Mouse (Mus musculus) B cell, adult 62 days (primary cell): ENCODE data around the gene 1810037I17Rik. TPM values are rescaled to one million over a fixed set of nuclear protein-coding genes. Genes with fewer than 3 reads are reported as not detected.

Experiments used
- total RNA-seq: library from RNA; stranded (reverse); gene quantifications from 4 replicates; pipeline ENCODE4 v1.2.4, GENCODE M21; 2023

The 1810037I17Rik gene
- 24.5 to 26.4 TPM (median 26.0 TPM) in 4 replicates for total RNA-seq

DNA sequence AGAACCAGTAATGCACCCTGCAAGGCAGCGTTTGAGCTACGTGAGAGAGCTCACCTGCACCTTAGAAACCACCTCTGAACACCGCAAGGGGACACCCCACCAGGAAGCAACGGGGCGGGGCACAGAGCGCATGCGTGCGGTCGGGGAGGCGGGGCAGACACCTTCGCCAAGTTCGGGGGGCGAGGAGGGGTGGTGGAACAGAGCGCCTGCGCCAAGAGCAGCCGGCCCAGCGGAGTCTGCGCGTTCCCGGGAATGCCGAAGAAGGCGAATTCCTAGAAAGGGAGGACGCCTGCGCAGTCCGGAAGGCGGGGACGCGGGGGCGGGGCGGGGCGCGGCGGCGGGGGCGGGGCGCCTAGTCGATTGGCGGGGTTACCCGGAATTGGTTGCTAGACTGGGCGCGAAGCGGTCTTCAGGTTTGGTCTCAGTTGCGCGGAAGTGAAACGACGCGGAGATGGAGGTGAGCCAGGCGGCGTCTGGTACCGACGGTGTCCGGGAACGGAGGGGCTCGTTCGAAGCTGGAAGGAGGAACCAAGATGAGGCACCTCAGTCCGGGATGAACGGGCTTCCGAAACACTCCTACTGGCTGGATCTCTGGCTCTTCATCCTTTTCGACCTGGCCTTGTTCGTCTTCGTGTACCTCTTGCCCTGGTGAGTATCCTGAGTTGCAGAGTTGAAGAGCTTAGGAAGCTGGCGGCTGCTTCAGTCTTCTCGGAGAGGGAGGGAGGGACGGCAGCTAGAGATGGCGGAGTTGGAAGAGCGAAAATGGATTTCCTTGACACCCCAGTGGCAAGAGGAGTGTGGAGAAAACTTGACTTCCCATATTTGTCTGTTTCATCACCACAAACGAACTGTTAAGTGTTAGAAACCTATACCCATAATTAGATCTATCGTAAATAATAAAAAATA, at the start of gene 1810037I17Rik:
TSS of gene 1810037I17Rik (plus strand) at position 195 of the 906 bp plus-strand sequence.

GRCm38 (mm10) chr3:122894772-122895171, 29.2 kb upstream of the 1810037I17Rik start, which contains the start of gene Fabp2:
Gene Fabp2, plus strand, starts transcription at chr3:122895072.

DNA sequence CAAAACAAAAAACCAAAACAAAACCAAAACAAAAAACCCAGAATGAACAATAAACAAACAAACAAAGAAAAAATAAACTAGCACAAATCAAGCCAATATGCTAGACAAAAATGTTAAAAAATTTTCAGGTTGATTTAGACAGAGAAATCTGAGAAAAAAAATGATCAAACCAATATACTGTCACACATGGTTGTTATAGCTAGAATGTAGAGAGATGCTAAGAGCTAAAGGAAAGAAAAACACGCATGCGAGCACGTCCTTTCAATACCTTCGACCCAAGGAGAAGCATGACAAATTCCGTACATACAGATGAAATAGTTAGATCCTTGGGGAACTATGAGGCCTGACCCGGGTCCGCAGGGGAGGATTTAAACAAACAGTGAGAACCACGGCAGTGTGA, 4.7 kb upstream of the 1810037I17Rik start, which contains the start of gene Gm10959:
TSS of gene Gm10959 (minus strand) at position 101 of the 400 bp plus-strand sequence.

Other genes starting within 250 kb of the 1810037I17Rik start
- gene Pde5a, start 195.3 kb upstream of the 1810037I17Rik start, total RNA-seq, result 0.33 to 0.81 TPM (median 0.55 TPM) in 4 replicates
- not detected in 4 replicates for gene Fabp2, start 29.1 kb upstream of the 1810037I17Rik start, total RNA-seq
- gene Gm10959, start 4.8 kb upstream of the 1810037I17Rik start, total RNA-seq, result not detected in 4 replicates
- gene Usp53, start 60.3 kb downstream of the 1810037I17Rik start, total RNA-seq, result 19.7 to 33.5 TPM (median 20.3 TPM) in 4 replicates
- not detected in 4 replicates for gene Myoz2, start 110.8 kb downstream of the 1810037I17Rik start, total RNA-seq